Mouse (Mus musculus) layer of hippocampus, postnatal 10 days (tissue): ENCODE data around the gene Dscam. TPM values are rescaled to one million over a fixed set of nuclear protein-coding genes. Genes with fewer than 3 reads are reported as not detected.

Experiments used
- DNase-seq, 2 experiments: peaks; one replicate each; pipeline ENCODE4 v3.0.0; 2021; ENCODE audit warnings: low spot score in 2 of 2
- total RNA-seq, 2 experiments: library from RNA; stranded (reverse); gene quantifications; 2 replicates each; pipeline ENCODE4 v1.2.3; 2021

Gene Dscam
- total RNA-seq, 2 experiments from 2014 or later: 43.0 to 45.4 TPM

GRCm38 (mm10) chr16:96575841-96576240 is 594.7 kb downstream of the Dscam start:
- DNase-seq: no peak

- DNase-seq: no peak
Observed at GRCm38 (mm10) chr16:96567428-96567827, 603.1 kb downstream of the Dscam start.

GRCm38 (mm10) chr16:96563350-96564257 is 606.9 kb downstream of the Dscam start:
- DNase-seq: peak in 1 of 2 experiments; percentile 15

GRCm38 (mm10) chr16:96559796-96560195 is 610.8 kb downstream of the Dscam start:
- no peak for DNase-seq

GRCm38 (mm10) chr16:96558341-96558740 is 612.2 kb downstream of the Dscam start:
- no peak for DNase-seq

- DNase-seq: no peak
Observed at GRCm38 (mm10) chr16:96556621-96557020, 613.9 kb downstream of the Dscam start.

GRCm38 (mm10) chr16:96555412-96555811 is 615.1 kb downstream of the Dscam start:
- no peak for DNase-seq

GRCm38 (mm10) chr16:96552680-96553079 is 617.9 kb downstream of the Dscam start:
- no peak for DNase-seq

GRCm38 (mm10) chr16:96541056-96541455 is 629.5 kb downstream of the Dscam start:
- no peak for DNase-seq

Other genes starting within 250 kb of the Dscam start
- 1 to 10 TPM; 3.6 to 5.1 TPM for gene Bace2, start 186.0 kb upstream of the Dscam start, total RNA-seq